Mouse (Mus musculus) neural tube, postnatal 0 days (tissue): ENCODE measurements around the gene Ces5a. TPM values are rescaled to one million over a fixed set of nuclear protein-coding genes. Genes with fewer than 3 reads are reported as not detected.

ENCODE experiments used
- polyA plus RNA-seq: library from polyadenylated mRNA; unstranded; fragments of >200 nt; fragmentation: Nextera tagmentation; extraction: Ambion mirVana; gene quantifications from 2 replicates; pipeline ENCODE4 v1.2.1, GENCODE M21; 2015

The Ces5a gene
- 0.68 and 0.98 TPM in 2 replicates for polyA plus RNA-seq

GRCm38 (mm10) chr8:93535730-93536129 is at the start of gene Ces5a:
Gene Ces5a, minus strand, starts transcription at chr8:93535830.

Other genes with a start within 250 kb of the Ces5a start
- gene Ces1g, start 198.5 kb downstream of the Ces5a start, polyA plus RNA-seq: not detected in 2 replicates
- not detected in 2 replicates for gene Ces1h, start 156.1 kb downstream of the Ces5a start, polyA plus RNA-seq